Mouse (Mus musculus) thymus, postnatal 0 days (tissue): ENCODE measurements around the gene Smim11. TPM values are rescaled to one million over a fixed set of nuclear protein-coding genes. Genes with fewer than 3 reads are reported as not detected.

ENCODE experiments used
- DNase-seq: peaks from one replicate; pipeline ENCODE4 v3.0.0-alpha.2; 2015; ENCODE audit warnings: low spot score
- polyA plus RNA-seq: library from polyadenylated mRNA; unstranded; fragments of >200 nt; fragmentation: Nextera tagmentation; extraction: Ambion mirVana; gene quantifications from 2 replicates; pipeline ENCODE4 v1.2.1, GENCODE M21; 2015

The Smim11 gene
- polyA plus RNA-seq, 1 experiment from 2014 or later, result 157 TPM

GRCm38 (mm10) chr16:92360711-92361110 lies 59.6 kb downstream of the Smim11 start:
- no peak for DNase-seq

Other genes starting within 250 kb of the Smim11 start
- gene Mrps6, start 243.0 kb upstream of the Smim11 start, polyA plus RNA-seq, result 119 and 133 TPM in 2 replicates
- not detected in 2 replicates for gene Gm49711, start 243.0 kb upstream of the Smim11 start, polyA plus RNA-seq
- 1.5 and 2.4 TPM in 2 replicates for gene Slc5a3, start 243.0 kb upstream of the Smim11 start, polyA plus RNA-seq
- 0.13 TPM in 1 of 2 replicates, not detected in the other for gene Kcne2, start 8.9 kb upstream of the Smim11 start, polyA plus RNA-seq
- 0.05 TPM in 1 of 2 replicates, not detected in the other for gene Fam243, start 20.2 kb downstream of the Smim11 start, polyA plus RNA-seq
- gene Kcne1, start 58.2 kb downstream of the Smim11 start, polyA plus RNA-seq, result 0.08 TPM in 2 replicates
- gene Rcan1, start 169.6 kb downstream of the Smim11 start, polyA plus RNA-seq, result 26.5 and 29.3 TPM in 2 replicates
- gene Clic6, start 184.4 kb downstream of the Smim11 start, polyA plus RNA-seq, result 0.20 and 0.24 TPM in 2 replicates